Mouse (Mus musculus) skeletal muscle tissue, adult 2 months (tissue): ENCODE data around the gene Iffo2.

Experiments used
- DNase-seq: peaks from one replicate; pipeline ENCODE4 v3.0.0-alpha.2; 2012; ENCODE audit warnings: low read depth, low spot score

The Iffo2 gene

DNA sequence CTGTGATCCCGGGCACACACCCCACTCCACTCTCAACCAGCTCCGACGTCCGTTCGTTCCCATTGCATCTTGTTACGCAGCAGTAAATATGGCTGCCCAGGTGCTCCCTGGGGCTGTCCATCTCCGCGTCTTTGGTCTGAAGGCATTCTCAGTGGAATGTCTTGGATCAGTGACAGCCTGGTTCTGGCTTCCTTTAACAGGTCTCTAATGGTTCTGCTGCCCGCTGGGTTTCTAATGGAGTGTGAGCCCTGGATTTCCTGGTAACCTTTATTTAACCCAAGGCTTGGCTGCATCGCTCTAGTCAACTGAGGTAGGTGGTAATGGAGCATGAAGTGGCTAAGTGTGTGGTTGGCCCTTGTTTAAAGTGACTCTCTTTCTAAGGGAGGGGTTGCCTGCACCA is 1.7 kb downstream of the Iffo2 start:
- no peak for DNase-seq

DNA sequence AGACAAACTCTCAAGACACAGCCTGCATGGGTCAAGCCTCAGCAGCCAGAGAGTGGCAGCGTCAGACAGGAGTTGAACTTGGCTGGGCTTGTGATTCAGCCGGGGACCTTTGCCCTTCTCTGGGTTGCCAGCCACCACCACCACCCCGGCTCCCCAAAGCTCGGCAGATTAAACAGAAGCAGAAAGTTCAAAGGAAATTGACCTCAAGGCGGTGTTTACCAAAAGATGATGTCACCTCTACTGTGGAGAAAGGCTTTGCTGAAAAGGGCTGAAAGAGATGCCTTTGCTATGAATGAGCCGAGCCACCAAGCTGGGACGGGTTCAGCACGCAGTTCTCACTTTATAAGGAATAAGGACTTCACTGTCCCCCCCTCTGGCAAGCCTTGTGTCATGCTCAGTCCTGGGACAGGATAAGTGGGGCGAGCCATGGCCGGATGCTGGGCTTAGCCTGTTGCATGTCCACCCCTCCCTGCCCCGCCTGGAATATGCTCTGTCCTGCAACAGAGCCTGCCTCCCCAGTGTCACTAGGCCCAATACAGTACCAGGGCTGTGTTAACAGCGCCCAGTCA is 4.9 kb downstream of the Iffo2 start:
- no peak for DNase-seq

DNA sequence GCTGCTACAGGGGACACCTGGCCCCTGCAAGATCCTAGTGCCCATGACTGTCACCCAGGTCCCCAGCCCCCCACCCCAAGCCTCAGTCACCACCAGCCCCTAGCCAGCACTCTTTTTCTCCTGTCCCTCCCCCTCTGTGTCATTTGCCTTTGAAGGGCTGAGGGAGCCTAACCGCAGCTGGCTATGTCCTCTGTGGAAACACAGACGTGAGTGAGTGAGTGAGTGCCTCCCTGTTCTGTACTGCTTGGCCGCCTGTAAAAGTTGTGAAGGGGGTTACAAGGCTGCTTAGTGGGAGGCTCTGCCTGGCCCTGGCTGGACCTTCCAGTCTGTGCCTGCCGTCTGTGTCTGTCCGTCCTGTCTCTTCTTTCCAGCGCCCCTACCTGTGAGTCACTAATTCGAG is 5.4 kb downstream of the Iffo2 start:
- no peak for DNase-seq

DNA sequence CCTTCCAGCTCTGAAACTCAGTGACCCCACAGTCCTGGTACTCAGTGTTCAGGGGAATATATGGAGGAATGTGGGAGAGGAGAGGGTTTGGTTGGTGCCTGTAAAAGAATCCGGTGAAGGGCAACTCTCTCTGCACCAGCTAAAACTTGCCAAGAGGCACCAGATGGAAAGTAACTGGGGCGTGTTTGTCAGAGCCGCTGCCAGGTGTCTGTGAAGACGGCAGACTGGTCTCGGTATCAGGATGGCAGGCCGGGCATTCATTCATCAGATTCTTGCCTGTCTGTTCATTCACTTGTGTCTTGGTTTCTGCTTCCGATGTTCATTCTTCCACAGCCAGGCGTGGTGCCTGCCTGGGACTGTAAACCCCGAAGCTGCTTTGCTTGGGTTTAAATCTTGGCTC is 6.4 kb downstream of the Iffo2 start:
- no peak for DNase-seq

DNA sequence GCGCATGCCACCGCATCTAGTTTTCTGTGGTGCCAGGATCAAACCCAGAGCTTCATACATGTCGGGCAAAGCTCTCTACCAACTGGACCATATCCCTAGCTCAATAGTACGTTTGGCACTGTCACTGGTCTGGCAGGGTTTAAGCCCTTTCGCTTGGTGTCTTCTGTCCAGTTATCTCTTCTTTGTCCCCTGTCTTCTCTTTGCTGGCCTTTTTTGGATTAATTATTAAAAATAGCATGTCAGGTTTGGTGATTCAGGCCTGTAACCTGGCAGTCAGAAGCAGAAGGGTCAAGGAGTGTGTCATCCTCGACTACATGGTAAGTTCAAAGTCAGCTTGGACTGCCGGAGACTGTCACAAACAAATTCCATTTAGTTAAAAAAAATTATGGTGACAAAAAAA is 10.4 kb downstream of the Iffo2 start:
- no peak for DNase-seq

DNA sequence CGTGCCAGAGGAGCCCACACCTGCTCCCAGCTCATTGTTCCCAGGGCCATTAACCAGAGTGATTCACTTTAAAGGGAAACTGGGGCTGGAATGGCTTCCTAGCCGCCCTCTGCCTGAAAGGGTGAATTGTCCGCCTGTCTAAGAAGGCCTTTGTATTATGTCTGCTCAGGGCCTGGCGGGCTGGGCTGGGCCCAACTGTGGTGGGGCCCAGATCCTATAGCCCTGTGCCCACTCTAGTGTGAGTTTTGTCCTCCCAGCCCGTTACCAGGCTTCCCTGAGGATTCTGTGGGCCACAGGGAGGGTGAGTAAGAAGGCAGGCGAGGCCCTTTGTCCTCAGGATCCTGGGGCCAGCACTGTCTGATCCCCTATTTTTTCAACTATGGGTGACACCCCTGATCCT is 15.4 kb downstream of the Iffo2 start:
- no peak for DNase-seq

DNA sequence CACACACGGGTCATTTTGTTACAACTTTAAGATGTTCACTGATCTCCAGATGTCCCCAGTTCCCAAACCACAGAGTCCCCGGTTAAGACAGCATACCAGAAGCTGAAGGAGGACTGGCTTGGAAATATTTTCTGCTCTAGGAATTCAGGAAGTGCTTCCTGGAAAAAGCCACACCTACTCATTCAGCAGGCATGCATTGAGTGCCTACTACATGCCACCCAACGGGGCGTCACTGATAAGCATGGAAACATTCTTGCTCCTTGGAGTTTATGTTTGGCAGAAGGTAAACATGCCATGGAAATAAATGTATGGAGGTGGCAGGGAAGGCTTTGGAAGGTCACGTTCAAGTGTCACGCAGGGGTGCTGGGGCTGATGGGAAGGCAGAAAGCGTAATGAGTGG is 19.1 kb downstream of the Iffo2 start:
- no peak for DNase-seq

DNA sequence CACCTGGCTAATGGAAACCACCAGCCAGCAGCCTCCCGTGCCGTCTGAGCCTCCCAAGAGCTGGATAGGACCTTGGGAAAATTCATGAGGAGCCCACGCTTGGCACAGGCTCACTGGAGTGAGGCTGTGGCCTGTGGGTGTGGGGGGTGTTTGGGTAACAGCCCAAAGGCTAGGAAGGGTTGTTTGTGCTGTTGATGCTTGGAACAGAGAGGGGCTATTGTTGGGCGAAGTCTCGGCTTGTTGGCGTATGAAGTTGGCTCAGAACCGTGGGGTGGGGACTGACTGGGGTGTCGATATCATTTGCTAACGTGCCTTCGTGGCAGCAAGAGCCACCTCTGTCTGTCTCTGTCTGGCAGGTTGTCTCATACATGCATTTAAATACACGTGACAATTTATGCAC is 24.9 kb downstream of the Iffo2 start:
- DNase-seq, result no peak

DNA sequence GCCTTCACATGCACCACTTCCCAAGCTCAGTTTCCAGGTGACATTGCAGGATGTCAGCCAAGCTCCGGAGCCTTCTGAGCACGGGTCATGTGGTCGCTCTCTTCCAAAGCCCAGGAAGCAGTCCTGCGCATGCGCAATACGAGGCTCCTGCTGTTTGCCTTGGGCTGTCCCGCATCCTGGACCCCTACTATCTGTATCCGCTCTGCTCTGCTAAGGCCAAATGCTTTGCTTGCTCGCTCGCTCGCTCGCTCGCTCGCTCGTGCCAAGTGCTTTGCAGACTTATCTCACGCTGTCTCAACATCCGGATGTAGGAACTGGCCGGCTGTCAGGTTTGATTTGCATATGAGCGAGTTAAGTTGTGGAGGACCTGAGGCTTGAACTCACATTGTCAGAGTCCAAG is 25.6 kb downstream of the Iffo2 start:
- DNase-seq, result no peak

DNA sequence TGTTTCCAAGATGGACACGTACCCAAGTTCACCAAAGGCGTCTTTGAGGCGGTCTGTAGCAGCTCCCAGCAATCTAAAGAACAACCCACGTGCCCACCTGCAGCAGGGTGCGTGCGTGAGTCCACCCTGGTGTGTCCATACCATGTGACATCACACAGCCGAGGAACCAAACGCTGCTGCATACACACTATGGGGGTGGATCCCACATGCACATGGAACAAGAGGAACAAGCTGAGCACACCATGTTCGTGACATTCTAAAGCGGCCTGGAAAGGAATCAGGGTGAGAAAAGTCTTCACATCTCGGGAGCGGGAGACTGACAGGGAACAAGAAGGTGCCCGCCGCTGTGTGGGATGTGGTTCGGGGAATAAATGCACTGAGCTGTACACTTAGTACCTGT is 38.0 kb downstream of the Iffo2 start:
- DNase-seq, result no peak

DNA sequence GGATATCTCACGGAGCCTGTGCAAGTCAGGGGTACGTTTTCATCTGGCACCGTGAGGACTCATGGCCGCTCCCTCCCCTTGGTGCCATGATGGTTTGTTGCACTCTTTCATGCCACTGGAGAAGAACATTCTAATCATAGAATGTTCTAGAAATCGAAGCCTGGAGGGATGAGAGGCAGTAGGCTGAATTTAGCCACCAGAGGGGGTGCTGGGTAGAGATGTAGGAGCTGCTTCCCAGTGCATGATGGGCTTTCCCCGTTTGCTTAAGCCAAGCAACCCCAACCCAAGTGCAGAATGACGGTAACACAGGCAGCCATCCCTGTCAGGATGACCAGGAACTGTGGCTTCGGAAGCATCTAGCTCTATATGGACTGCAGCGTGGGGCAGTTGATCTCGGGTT is 40.4 kb downstream of the Iffo2 start:
- DNase-seq, result no peak

DNA sequence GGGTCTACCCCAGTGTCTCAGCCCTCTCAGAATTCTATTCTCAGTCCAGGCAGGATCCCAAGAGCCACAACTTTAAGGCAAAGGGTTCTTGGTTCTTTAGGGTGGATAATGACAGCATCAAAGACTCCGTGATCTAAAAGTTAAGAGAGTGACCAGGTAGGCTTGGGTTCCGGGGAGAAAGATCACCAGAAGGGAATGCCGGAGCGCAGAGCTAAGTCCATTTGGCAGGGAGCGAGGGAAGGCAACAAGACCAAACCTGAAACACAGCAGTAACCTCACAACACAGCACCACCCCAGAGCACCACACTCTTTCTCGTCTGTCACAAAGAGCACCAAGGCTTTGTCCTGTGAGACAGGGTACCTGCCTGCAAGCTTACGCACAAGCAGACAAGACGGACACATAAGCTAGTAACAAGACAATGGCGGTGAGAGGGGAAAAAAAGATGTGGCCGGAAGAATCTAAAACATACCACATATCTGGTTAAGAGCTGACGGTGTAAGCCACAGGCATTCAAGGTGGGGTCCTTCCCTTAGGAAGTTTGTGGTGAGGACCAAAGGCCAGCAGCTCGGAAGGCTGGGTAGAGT is 42.7 kb downstream of the Iffo2 start:
- DNase-seq, result no peak

DNA sequence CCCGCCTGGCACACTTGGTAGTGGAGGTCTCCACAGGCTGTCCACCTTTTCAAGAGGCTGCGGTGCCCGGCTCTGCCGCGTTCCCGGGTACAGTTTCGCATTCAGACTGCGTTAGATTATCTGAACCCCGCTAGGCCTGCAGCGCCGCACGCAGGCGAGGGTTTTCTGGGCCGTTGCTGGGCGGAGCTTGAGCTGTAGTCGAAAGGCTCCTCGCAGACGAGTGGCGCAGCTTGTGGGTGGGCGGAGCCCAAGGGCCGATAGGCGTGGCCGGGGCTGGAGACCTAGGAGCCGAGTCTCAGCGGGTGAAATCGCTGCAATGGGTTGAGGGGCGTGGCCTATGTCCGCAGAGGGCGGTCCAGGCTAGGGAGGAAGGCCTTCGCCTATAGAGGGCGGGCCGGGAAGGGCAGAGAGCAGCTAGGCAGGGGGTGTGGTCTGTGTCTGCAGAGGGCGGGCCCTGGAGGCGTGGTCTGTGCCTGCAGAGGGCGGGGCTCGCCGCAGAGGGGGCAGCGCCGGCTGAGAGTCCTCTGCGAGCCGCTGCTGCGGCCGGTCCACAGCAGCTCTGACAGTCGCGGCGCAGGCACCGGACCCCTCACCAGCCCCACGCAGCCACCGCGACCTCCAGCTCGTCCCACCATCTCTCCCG is 43.9 kb downstream of the Iffo2 start:
- DNase-seq, result peak; percentile 100

DNA sequence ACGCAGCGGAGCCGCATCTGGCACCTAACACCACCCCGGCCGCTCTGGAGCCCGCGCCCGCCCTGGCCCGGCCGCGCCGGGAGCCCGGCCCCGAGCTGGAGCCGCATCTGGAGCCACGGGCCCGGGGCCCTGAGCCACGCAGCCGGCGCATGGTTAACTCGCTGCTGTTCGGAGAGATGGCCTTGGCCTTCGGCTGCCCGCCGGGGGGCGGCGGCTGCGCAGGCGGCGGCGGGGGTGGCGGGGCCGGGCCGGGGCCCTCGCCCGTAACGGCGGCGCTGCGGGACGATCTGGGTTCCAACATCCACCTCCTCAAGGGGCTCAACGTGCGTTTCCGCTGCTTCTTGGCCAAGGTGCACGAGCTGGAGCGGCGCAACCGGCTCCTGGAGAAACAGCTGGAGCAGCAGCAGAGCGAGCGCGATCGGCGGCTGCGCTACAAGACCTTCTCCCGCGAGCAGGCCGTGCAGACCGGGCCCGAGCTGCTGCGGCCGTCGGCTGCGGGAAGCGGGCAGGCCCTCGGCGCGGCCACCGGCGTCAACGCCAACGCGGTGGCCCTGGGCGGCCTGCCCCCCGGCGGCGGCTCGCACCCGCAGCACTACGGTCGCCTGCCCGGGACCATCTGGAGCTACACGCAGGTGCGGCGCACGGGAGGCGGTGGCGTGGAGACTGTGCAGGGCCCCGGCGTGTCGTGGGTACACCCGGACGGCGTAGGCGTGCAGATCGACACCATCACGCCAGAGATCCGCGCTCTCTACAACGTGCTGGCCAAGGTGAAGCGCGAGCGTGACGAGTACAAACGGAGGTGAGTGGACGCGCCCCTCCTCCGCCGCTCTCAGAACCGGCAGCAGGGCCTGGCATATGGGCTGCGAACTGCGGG is 44.7 kb downstream of the Iffo2 start:
- no peak for DNase-seq

DNA sequence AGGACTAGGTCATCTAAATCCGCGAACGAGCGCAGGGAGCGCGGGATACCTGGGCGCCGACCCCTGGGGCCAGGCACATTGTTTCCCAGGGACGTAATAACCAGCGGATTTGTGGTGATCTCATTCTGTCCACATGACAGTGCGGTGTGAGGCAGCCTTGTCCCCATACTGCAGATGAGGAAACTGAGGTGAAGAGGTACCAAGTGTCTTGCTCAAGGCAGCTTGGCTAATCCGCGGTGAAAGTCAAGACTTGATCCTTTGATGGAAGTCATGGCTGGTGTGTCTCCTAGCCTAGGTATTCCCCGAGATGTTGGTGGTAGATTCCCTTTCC is 45.3 kb downstream of the Iffo2 start:
- DNase-seq, result no peak

DNA sequence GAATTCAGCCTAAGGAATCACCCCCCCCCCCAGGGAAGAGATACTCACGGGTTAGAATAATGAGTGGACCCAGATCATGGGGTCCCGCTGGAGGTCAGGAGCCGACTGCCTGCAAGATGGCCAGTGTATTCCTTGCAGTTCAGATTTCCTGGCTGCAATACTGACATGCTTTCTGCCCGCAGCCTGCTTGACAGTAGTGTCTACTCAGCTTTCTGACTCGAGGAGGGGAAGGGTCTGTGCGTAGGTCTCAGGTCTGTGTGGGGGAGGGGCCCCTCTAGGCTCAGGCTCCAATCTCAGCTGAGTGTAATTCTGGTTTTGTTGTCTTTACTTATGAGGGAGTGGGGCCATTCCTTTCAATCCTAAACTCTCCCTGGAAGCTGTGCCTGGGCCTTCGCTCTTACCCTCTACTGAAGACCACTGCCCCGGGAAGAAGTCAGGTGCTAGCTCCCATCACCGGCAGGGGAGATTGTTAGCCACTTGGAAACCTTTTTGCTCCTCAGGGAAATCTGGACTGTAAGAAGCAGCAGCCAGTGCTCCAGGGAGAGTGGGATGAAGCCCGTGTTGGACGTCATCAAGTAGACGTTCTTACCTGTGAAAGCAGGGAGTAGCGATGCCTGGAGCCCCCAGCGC is 46.0 kb downstream of the Iffo2 start:
- no peak for DNase-seq

DNA sequence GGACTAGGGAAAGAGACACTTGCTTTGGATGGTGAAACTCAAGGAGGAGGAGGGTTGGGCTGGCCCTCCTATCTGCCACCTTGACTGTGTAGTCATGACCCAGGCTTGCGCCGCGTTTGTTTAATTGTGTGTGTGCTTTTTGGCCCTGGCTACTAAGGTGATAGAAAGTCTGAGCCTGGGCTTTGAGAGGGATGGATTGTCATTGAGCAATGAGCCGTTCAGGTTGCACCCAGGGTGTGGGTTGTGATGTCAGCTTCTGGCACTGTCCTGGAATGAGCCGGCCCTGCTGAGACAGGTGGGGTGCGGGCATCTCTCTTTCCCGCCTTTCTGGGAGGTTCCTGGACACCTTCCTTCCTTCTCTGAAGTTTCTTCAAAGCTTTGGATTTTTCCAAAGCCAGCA is 46.7 kb downstream of the Iffo2 start:
- no peak for DNase-seq

DNA sequence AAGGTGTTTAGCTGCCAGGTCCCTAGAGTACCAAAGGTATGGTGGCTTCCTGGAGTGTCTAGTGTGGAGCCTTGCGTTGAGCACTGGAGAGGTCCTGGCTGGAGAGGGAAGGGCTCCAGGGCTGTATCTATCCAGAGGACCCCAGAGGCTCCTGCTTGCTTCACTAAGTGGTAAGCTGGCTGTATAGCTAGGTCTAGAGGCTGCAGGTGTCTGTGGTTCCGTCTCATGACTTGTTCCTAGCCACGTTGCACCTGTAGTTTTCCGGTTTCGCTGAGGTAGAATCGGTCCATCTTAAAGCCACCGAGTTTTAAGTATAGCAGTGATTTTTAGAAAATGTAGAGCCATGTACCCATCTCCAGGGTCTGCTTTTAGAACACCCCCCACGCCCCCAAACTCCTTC is 48.0 kb downstream of the Iffo2 start:
- DNase-seq, result no peak

DNA sequence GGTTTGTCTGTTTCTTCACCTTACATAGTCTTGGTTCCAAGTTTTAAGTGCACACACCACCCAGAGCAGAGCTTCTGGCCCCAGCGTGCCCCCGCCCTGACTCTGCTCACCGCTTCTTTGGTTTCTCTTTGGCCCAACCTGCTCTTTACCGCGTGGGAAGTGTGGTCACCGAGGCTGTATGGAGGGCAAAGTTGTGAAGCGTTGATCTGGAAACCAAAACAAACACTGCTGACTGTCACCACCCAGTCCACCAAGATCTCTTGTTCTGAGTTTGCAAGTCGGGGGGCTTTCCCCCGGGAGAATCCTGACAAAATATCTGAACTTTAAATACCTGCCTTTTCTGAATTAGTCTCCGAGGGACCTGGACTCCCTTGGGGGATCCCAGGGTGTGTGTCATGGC is 48.7 kb downstream of the Iffo2 start:
- DNase-seq, result no peak

DNA sequence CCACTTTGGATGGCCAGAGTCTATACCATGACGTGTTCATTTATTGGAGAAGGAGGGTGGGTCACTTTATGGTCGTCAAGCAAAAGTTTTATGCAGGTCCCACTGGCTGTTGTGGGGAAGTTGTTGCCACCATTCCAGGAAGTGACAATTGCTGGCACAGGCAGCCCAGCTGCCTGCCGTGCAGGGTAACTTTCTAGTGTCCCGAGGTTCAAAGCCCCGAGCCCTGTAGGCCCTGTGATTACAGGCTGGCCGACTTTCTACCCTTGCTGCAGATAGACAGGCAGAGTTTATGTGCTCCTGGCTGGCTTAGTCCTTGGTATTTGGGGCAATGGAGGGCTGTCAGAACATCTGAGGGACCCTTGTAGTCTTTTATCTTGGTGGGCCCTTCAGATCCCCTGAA is 49.1 kb downstream of the Iffo2 start:
- no peak for DNase-seq

DNA sequence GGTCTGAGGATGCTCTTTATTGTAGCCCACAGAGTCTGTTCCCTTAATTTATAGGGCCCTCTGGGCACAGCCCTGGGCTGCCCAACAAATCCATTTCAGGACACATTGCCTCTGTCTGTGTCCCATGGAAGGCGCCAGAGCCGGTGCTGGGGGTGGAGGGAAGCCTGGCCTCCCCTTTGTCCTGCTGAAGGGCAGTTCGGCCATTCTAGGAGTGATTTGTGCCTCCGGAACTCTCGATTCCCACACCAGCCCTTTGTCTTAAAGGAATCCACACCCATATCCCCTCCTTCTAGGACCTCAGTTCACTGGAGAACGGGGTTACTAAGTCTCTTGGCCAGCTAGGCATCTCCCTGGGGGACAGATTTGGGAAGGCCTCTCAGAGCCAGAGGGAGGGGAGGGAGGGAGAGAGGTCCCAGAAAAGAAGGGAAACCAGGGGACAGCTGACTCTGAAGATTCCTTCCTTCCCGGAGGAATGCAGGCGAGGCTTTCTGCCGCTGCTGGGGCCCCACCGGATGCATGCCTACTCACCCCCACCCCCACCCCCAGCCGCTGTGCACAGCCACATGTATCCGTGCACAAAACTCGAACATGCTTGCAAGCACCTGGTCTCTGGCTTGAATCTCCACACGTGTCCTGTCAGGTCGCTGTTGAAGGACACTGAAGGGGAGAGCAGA is 50.5 kb downstream of the Iffo2 start:
- no peak for DNase-seq
